Mouse (Mus musculus): ENCODE data around the gene Il17d.
A peak's percentile ranks its signal among the peaks of the same experiment; 100 is the strongest.

Il17d gene

GRCm38 (mm10) chr14:57524671-57525387 is at the start of gene Il17d:
Gene Il17d, plus strand, starts transcription at chr14:57524777.
- DNase-seq (ENCODE audit: low spot score), result no peak

GRCm38 (mm10) chr14:57475057-57475456 is 49.5 kb upstream of the Il17d start:
- DNase-seq (ENCODE audit: low spot score), result no peak

GRCm38 (mm10) chr14:57482262-57482661 is 42.3 kb upstream of the Il17d start:
- DNase-seq (ENCODE audit: low spot score), result no peak

- DNase-seq (ENCODE audit: low spot score), result no peak
Observed at GRCm38 (mm10) chr14:57484183-57484582, 40.4 kb upstream of the Il17d start.

- no peak for DNase-seq (ENCODE audit: low spot score)
Observed at GRCm38 (mm10) chr14:57489696-57490095, 34.9 kb upstream of the Il17d start.

GRCm38 (mm10) chr14:57493840-57494239 is 30.7 kb upstream of the Il17d start:
- DNase-seq (ENCODE audit: low spot score), result no peak

GRCm38 (mm10) chr14:57503729-57504128 is 20.8 kb upstream of the Il17d start:
- no peak for DNase-seq (ENCODE audit: low spot score)

- DNase-seq (ENCODE audit: low spot score), result peak; percentile 76
Observed at GRCm38 (mm10) chr14:57509554-57509953, 15.0 kb upstream of the Il17d start.

- no peak for DNase-seq (ENCODE audit: low spot score)
Observed at GRCm38 (mm10) chr14:57515156-57515762, 9.3 kb upstream of the Il17d start.

GRCm38 (mm10) chr14:57517001-57517400 is 7.6 kb upstream of the Il17d start:
- DNase-seq (ENCODE audit: low spot score), result no peak

GRCm38 (mm10) chr14:57523762-57524161 is 815 bp upstream of the Il17d start:
- DNase-seq (ENCODE audit: low spot score), result no peak

- DNase-seq (ENCODE audit: low spot score), result peak; percentile 76
Observed at GRCm38 (mm10) chr14:57525388-57526049, 942 bp downstream of the Il17d start.

- no peak for DNase-seq (ENCODE audit: low spot score)
Observed at GRCm38 (mm10) chr14:57526050-57526623, 1.6 kb downstream of the Il17d start.

- no peak for DNase-seq (ENCODE audit: low spot score)
Observed at GRCm38 (mm10) chr14:57527122-57527521, 2.5 kb downstream of the Il17d start.

- no peak for DNase-seq (ENCODE audit: low spot score)
Observed at GRCm38 (mm10) chr14:57527598-57527997, 3.0 kb downstream of the Il17d start.

GRCm38 (mm10) chr14:57529086-57529785 is 4.7 kb downstream of the Il17d start:
- DNase-seq (ENCODE audit: low spot score), result no peak

- DNase-seq (ENCODE audit: low spot score), result no peak
Observed at GRCm38 (mm10) chr14:57529786-57530515, 5.4 kb downstream of the Il17d start.

GRCm38 (mm10) chr14:57532577-57532976 is 8.0 kb downstream of the Il17d start:
- no peak for DNase-seq (ENCODE audit: low spot score)

- peak; percentile 68 for DNase-seq (ENCODE audit: low spot score)
Observed at GRCm38 (mm10) chr14:57533214-57533613, 8.6 kb downstream of the Il17d start.

GRCm38 (mm10) chr14:57533841-57534240 is 9.3 kb downstream of the Il17d start:
- no peak for DNase-seq (ENCODE audit: low spot score)

GRCm38 (mm10) chr14:57534346-57534745 is 9.8 kb downstream of the Il17d start:
- peak; percentile 43 for DNase-seq (ENCODE audit: low spot score)

GRCm38 (mm10) chr14:57534961-57535360 is 10.4 kb downstream of the Il17d start:
- DNase-seq (ENCODE audit: low spot score), result no peak
